Mouse (Mus musculus): ENCODE data around the gene Snx17. TPM values are rescaled to one million over a fixed set of nuclear protein-coding genes. Genes with fewer than 3 reads are reported as not detected.
A peak's percentile ranks its signal among the peaks of the same experiment; 100 is the strongest.
"Not testable (repeated sequence)": the region's sequence is repeated elsewhere in the genome, so short reads cannot be mapped to it uniquely, and the experiment has no call there.

Gene Snx17
- polyA plus RNA-seq, 1 experiment from 2014 or later, result 111 TPM

- Histone ChIP-seq H3K9me3 (replicated peaks) (peaks cover 4% of the 10 kb centered on the region), H3K9ac (replicated peaks) (no peak overlapping the region), H3K4me3 (replicated peaks) (no peak overlapping the region), H3K36me3 (peaks cover 68% of the 10 kb centered on the region), H3K27me3 (replicated peaks) (no peaks in the 10 kb centered on the region), H3K27ac (replicated peaks) (no peak overlapping the region), H3K4me2 (no peak overlapping the region), H3K4me1 (peaks cover 40% of the 10 kb centered on the region)
- no peak for ATAC-seq (ENCODE audit: low FRiP score)
- WGBS, result 81% methylated on average over 5 of the region's 5 CpGs
Measured at GRCm38 (mm10) chr5:31198616-31199320, 5.7 kb downstream of the Snx17 start.

DNA sequence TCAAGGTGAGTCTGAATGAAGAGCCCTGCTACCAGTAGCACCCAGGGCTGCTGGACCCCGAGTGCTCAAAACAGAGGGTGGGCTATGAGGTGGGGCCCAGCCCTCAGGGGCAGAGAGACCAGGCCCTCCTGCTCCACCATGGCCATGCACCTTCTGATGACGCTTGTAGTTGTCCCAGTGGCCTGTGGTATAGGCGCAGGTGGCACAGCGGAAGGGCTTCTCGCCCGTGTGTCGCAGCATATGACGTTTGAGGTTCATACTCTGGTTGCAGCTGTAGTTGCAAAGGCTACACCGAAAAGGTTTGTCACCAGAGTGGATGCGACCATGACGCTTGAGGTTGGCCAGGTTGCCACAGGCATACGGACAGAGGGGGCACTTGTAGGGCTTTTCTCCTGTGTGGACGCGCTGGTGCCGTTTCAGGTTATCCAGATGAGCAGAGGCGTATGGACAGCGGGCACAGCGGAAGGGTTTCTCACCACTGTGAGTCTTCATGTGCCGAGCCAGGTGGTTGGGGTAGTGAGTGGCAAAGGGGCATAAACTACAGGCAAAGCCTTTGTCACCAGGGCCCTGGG is 6.4 kb downstream of the Snx17 start:
- Histone ChIP-seq H3K36me3 (peaks cover 74% of the 10 kb centered on the region), H3K4me2 (no peak overlapping the region), H3K27me3 (replicated peaks) (no peaks in the 10 kb centered on the region), H3K9ac (replicated peaks) (no peak overlapping the region), H3K27ac (replicated peaks) (no peak overlapping the region), H3K4me1 (peaks cover 34% of the 10 kb centered on the region), H3K4me3 (replicated peaks) (no peak overlapping the region), H3K9me3 (replicated peaks) (peaks cover 4% of the 10 kb centered on the region)
- 96% methylated on average over 19 of the region's 19 CpGs for WGBS
- no peak for ATAC-seq (ENCODE audit: low FRiP score)

DNA sequence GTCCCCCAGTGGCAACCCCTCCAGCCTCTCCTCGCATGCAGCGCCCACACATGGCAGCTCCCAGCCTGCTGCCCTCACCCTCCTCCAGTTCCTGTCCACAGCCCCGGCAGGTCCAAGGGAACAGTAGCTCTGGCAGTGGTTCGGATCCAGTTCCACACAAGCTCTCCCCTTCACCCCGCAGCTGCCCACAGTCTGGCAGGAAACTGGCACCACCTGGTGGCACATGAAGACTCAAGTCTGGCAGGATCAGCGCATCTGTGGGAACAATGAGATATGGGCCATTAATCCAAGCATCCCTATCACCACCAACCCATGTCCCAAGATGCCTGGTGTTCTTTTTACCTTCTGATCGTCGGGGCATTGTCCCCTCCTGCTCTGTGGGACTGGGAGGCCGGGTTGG is 6.9 kb downstream of the Snx17 start:
- Histone ChIP-seq H3K27me3 (replicated peaks) (no peaks in the 10 kb centered on the region), H3K9ac (replicated peaks) (no peak overlapping the region), H3K4me3 (replicated peaks) (no peak overlapping the region), H3K4me2 (no peak overlapping the region), H3K4me1 (peaks cover 29% of the 10 kb centered on the region), H3K36me3 (peaks cover 79% of the 10 kb centered on the region), H3K27ac (replicated peaks) (no peak overlapping the region), H3K9me3 (replicated peaks) (peaks cover 4% of the 10 kb centered on the region)
- ATAC-seq (ENCODE audit: low FRiP score), result no peak
- WGBS, result 75% methylated on average over 9 of the region's 9 CpGs

DNA sequence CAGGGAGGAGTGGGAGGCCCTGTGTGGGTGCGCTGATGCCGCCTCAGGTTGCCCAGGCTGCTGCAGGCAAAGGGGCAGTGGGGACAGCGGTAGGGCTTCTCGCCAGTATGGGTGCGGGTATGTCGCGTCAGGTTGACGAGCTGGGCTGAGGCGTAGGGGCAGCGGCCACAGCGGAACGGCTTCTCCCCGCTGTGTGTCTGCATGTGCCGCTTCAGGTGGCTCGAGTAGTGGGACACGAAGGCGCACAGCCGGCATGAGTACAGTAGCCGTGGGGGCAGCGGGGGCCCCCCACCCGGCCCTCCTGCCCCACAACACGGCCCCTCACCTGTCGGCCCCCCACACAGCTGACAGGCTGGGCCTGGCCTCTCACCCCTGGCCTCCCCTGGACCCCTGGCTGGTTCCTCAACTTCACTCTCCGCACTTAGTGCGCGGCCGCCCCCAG is 7.3 kb downstream of the Snx17 start:
- Histone ChIP-seq H3K9me3 (replicated peaks) (peaks cover 4% of the 10 kb centered on the region), H3K4me1 (peaks cover 29% of the 10 kb centered on the region), H3K9ac (replicated peaks) (0 out of 2 replicates have a peak overlapping the region, but pooled peaks have one; percentile 3), H3K4me3 (replicated peaks) (peak overlapping the region; percentile 95), H3K4me2 (peak overlapping the region; percentile 88), H3K27me3 (replicated peaks) (no peaks in the 10 kb centered on the region), H3K36me3 (peaks cover 80% of the 10 kb centered on the region), H3K27ac (replicated peaks) (no peak overlapping the region)
- ATAC-seq (ENCODE audit: low FRiP score), result no peak
- WGBS, result 93% methylated on average over 27 of the region's 27 CpGs

GRCm38 (mm10) chr5:31201042-31201741 is 8.2 kb downstream of the Snx17 start:
- ATAC-seq (ENCODE audit: low FRiP score), result no peak
- Histone ChIP-seq H3K27me3 (replicated peaks) (no peaks in the 10 kb centered on the region), H3K9ac (replicated peaks) (peak overlapping the region; percentile 97), H3K4me1 (peaks cover 29% of the 10 kb centered on the region), H3K4me2 (peak overlapping the region; percentile 88), H3K36me3 (peaks cover 78% of the 10 kb centered on the region), H3K4me3 (replicated peaks) (peak overlapping the region; percentile 95), H3K9me3 (replicated peaks) (peaks cover 4% of the 10 kb centered on the region), H3K27ac (replicated peaks) (peak overlapping the region; percentile 88)
- 21% methylated on average over 13 of the region's 13 CpGs for WGBS

- H3K36me3 ChIP-seq, result peaks cover 76% of the 10 kb centered on the region
- ATAC-seq (ENCODE audit: low FRiP score), result peak; percentile 96
- H3K4me1 ChIP-seq, result peaks cover 29% of the 10 kb centered on the region
- peaks cover 4% of the 10 kb centered on the region for H3K9me3 ChIP-seq (replicated peaks)
- H3K4me3 ChIP-seq (replicated peaks), result peak within 1 kb of the TSS; percentile 95
- peak within 1 kb of the TSS; percentile 88 for H3K27ac ChIP-seq (replicated peaks)
- peak within 1 kb of the TSS; percentile 88 for H3K4me2 ChIP-seq
- peak within 1 kb of the TSS; percentile 97 for H3K9ac ChIP-seq (replicated peaks)
- no peaks in the 10 kb centered on the region for H3K27me3 ChIP-seq (replicated peaks)
- WGBS, result under 1% methylated on average over 53 of the region's 53 CpGs
Measured at GRCm38 (mm10) chr5:31201742-31202590, 8.9 kb downstream of the Snx17 start, which contains the start of gene Zfp513. Gene Zfp513 (minus strand): TSS chr5:31202303.

- peak overlapping the region; percentile 95 for H3K4me3 ChIP-seq (replicated peaks)
- peaks cover 75% of the 10 kb centered on the region for H3K36me3 ChIP-seq
- H3K9ac ChIP-seq (replicated peaks), result 0 out of 2 replicates have a peak overlapping the region, but pooled peaks have one; percentile 51
- no peaks in the 10 kb centered on the region for H3K27me3 ChIP-seq (replicated peaks)
- peaks cover 4% of the 10 kb centered on the region for H3K9me3 ChIP-seq (replicated peaks)
- H3K4me2 ChIP-seq, result peak overlapping the region; percentile 71
- H3K27ac ChIP-seq (replicated peaks), result peak overlapping the region; percentile 84
- WGBS, result 89% methylated on average over 7 of the region's 7 CpGs
- no peak for ATAC-seq (ENCODE audit: low FRiP score)
- peaks cover 29% of the 10 kb centered on the region for H3K4me1 ChIP-seq
Measured at GRCm38 (mm10) chr5:31202933-31203332, 9.9 kb downstream of the Snx17 start.

GRCm38 (mm10) chr5:31203866-31204265 is 10.8 kb downstream of the Snx17 start:
- H3K9ac ChIP-seq (replicated peaks), result no peak overlapping the region
- no peak overlapping the region for H3K4me2 ChIP-seq
- H3K27ac ChIP-seq (replicated peaks), result no peak overlapping the region
- H3K36me3 ChIP-seq, result peaks cover 65% of the 10 kb centered on the region
- no peaks in the 10 kb centered on the region for H3K27me3 ChIP-seq (replicated peaks)
- peaks cover 4% of the 10 kb centered on the region for H3K9me3 ChIP-seq (replicated peaks)
- H3K4me3 ChIP-seq (replicated peaks), result no peak overlapping the region
- ATAC-seq (ENCODE audit: low FRiP score), result no peak
- peaks cover 29% of the 10 kb centered on the region for H3K4me1 ChIP-seq
- 93% methylated on average over 2 of the region's 2 CpGs for WGBS

GRCm38 (mm10) chr5:31204421-31204820 is 11.4 kb downstream of the Snx17 start:
- Histone ChIP-seq H3K27ac (replicated peaks) (no peak overlapping the region), H3K27me3 (replicated peaks) (no peaks in the 10 kb centered on the region), H3K9me3 (replicated peaks) (peaks cover 4% of the 10 kb centered on the region), H3K4me1 (peaks cover 29% of the 10 kb centered on the region), H3K9ac (replicated peaks) (no peak overlapping the region), H3K4me3 (replicated peaks) (no peak overlapping the region), H3K36me3 (peaks cover 60% of the 10 kb centered on the region), H3K4me2 (no peak overlapping the region)
- no peak for ATAC-seq (ENCODE audit: low FRiP score)
- WGBS, result 93% methylated on average over 6 of the region's 6 CpGs

- not testable (repeated sequence) for H3K27me3 ChIP-seq (replicated peaks); H3K36me3 ChIP-seq; H3K9ac ChIP-seq (replicated peaks); H3K27ac ChIP-seq (replicated peaks); H3K9me3 ChIP-seq (replicated peaks); H3K4me2 ChIP-seq; H3K4me3 ChIP-seq (replicated peaks); ATAC-seq (ENCODE audit: low FRiP score)
- peaks cover 21% of the 10 kb centered on the region for H3K4me1 ChIP-seq
- WGBS, result 91% methylated on average over 6 of the region's 6 CpGs
Measured at GRCm38 (mm10) chr5:31216554-31216953, 23.5 kb downstream of the Snx17 start.

DNA sequence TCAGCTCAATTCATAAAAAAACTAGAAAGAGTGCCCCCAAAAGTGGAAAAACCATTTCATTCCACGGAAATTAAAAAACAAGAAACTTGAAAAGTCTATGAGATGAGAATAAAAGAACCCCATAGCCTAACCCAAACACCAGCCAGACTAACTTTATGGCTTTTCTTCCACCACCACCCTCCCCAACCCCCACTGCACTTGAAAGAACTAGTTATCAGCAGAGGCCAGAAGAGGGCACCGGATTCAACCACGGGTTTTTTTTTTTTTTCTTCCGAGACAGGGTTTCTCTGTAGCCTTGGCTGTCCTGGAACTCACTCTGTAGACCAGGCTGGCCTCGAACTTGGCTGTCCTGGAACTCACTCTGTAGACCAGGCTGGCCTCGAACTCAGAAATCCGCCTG is 25.3 kb downstream of the Snx17 start:
- Histone ChIP-seq H3K9me3 (replicated peaks) (no peaks in the 10 kb centered on the region), H3K36me3 (no peaks in the 10 kb centered on the region), H3K4me2 (peak overlapping the region; percentile 80), H3K4me1 (peaks cover 28% of the 10 kb centered on the region), H3K9ac (replicated peaks) (no peak overlapping the region), H3K27me3 (replicated peaks) (no peaks in the 10 kb centered on the region), H3K27ac (replicated peaks) (no peak overlapping the region), H3K4me3 (replicated peaks) (no peak overlapping the region)
- WGBS, result 61% methylated on average over 7 of the region's 7 CpGs
- ATAC-seq (ENCODE audit: low FRiP score), result no peak
